Mouse (Mus musculus): ENCODE measurements around the gene Emilin2.

GRCm38 (mm10) chr17:71256806-71257536 is 54.8 kb downstream of the Emilin2 start:
- TF ChIP-seq CTCF (IDR thresholded peaks at IDR 0.05; ENCODE audit: low read depth) (no peak), EP300 (IDR thresholded peaks at IDR 0.05; ENCODE audit: low read depth) (no peak)
